Mouse (Mus musculus): Measurements from ENCODE around the gene Sc5d. TPM values are rescaled to one million over a fixed set of nuclear protein-coding genes. Genes with fewer than 3 reads are reported as not detected.

Gene Sc5d
- polyA plus RNA-seq, 1 experiment from 2014 or later: 60.9 TPM

- 48% methylated on average over 11 of the region's 11 CpGs for WGBS (ENCODE audit: insufficient replicate concordance)
- H3K4me1 ChIP-seq: 0 out of 2 replicates have a peak, but pooled peaks cover 5% of the 10 kb centered on the region
- ATAC-seq: no peak
- no peak overlapping the region for H3K27ac ChIP-seq
- H3K27me3 ChIP-seq (replicated peaks): no peaks in the 10 kb centered on the region
- no peaks in the 10 kb centered on the region for H3K36me3 ChIP-seq
- H3K9me3 ChIP-seq (replicated peaks): no peaks in the 10 kb centered on the region
- H3K9ac ChIP-seq: no peak overlapping the region
- no peak overlapping the region for H3K4me2 ChIP-seq
- H3K4me3 ChIP-seq: no peak overlapping the region
These were observed 11.7 kb upstream of the Sc5d start for GRCm38 (mm10) chr9:42275761-42276145.

DNA sequence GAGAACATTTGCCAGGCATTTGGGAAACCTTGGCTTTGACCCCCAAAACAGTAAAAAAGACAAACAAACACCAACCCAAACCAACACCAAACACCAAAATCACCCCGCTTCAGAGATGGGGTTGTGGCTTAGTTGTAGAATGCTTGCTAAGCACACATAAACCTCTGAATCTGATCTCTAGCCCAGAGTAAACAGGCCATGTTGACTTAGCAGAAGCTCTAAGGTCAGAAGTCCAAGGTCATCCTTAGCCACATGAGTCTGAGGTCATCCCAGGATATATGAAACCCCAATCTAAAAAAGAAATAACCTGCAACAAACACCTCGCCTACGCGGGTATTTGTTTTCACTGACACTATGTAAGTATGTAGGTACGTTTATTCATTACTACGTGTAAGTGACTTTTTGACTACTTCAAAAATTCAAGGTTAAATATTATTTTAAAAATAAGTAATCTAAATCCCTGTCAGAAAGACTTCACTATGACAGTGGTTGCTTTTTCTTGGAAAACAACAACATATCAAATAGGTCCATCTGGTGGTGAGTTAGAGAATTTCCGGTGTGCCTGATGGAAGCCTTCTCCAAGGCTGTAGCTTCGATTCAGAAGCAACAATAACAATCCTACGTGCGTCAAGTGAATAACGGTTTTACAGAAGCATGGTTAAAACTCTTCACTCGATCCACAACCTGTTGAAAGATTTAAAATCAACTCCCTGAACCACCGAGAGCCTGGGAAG lies 11.1 kb upstream of the Sc5d start:
- 0 out of 2 replicates have a peak, but pooled peaks cover 5% of the 10 kb centered on the region for H3K4me1 ChIP-seq
- no peak overlapping the region for H3K9ac ChIP-seq
- 48% methylated on average over 13 of the region's 13 CpGs for WGBS (ENCODE audit: insufficient replicate concordance)
- H3K4me2 ChIP-seq: no peak overlapping the region
- H3K9me3 ChIP-seq (replicated peaks): no peaks in the 10 kb centered on the region
- no peaks in the 10 kb centered on the region for H3K27me3 ChIP-seq (replicated peaks)
- H3K4me3 ChIP-seq: no peak overlapping the region
- no peaks in the 10 kb centered on the region for H3K36me3 ChIP-seq
- no peak overlapping the region for H3K27ac ChIP-seq
- peak; percentile 62; the same call in 1 of the 2 replicates for ATAC-seq

GRCm38 (mm10) chr9:42273682-42274296 lies 9.7 kb upstream of the Sc5d start:
- Histone ChIP-seq H3K4me1 (0 out of 2 replicates have a peak, but pooled peaks cover 5% of the 10 kb centered on the region), H3K27me3 (replicated peaks) (no peaks in the 10 kb centered on the region), H3K9ac (no peak overlapping the region), H3K9me3 (replicated peaks) (no peaks in the 10 kb centered on the region), H3K4me2 (no peak overlapping the region), H3K27ac (no peak overlapping the region), H3K4me3 (no peak overlapping the region), H3K36me3 (no peaks in the 10 kb centered on the region)
- no peak for ATAC-seq
- 72% methylated on average over 6 of the region's 6 CpGs for WGBS (ENCODE audit: insufficient replicate concordance)

- Histone ChIP-seq H3K4me1 (0 out of 2 replicates have a peak, but pooled peaks cover 5% of the 10 kb centered on the region), H3K9me3 (replicated peaks) (no peaks in the 10 kb centered on the region), H3K27ac (no peak overlapping the region), H3K4me3 (no peak overlapping the region), H3K36me3 (no peaks in the 10 kb centered on the region), H3K27me3 (replicated peaks) (no peaks in the 10 kb centered on the region), H3K4me2 (no peak overlapping the region), H3K9ac (no peak overlapping the region)
- 62% methylated on average over 3 of the region's 3 CpGs for WGBS (ENCODE audit: insufficient replicate concordance)
- no peak for ATAC-seq
These were observed 9.1 kb upstream of the Sc5d start for GRCm38 (mm10) chr9:42273174-42273573.

- no peaks in the 10 kb centered on the region for H3K36me3 ChIP-seq
- H3K4me3 ChIP-seq: no peak overlapping the region
- WGBS (ENCODE audit: insufficient replicate concordance): 44% methylated on average over 4 of the region's 4 CpGs
- no peaks in the 10 kb centered on the region for H3K27me3 ChIP-seq (replicated peaks)
- no peaks in the 10 kb centered on the region for H3K9me3 ChIP-seq (replicated peaks)
- no peak overlapping the region for H3K9ac ChIP-seq
- H3K4me1 ChIP-seq: 0 out of 2 replicates have a peak, but pooled peaks cover 5% of the 10 kb centered on the region
- H3K27ac ChIP-seq: no peak overlapping the region
- ATAC-seq: no peak
- H3K4me2 ChIP-seq: no peak overlapping the region
These were observed 8.6 kb upstream of the Sc5d start for GRCm38 (mm10) chr9:42272690-42273089.

DNA sequence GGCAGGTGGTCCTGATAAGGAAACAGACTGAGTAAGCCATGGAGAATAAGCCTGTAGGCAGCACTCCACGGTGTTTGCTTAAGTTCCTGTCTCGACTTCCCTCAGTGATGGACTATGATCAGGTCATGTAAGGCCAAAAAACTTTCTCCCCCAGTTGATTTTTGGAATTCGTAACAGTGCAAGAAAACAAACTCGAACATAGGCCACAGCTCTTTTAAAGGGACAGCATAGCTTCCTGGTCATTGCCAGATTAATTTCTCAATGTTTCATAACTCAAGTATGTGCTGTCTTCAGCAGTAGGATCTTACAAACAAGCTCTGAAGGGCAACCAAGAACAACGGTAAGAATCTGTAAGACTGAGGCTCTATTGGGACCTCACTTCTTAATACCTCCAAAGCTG lies 7.4 kb upstream of the Sc5d start:
- H3K4me2 ChIP-seq: no peak overlapping the region
- H3K9me3 ChIP-seq (replicated peaks): no peaks in the 10 kb centered on the region
- H3K36me3 ChIP-seq: no peaks in the 10 kb centered on the region
- H3K4me1 ChIP-seq: 0 out of 2 replicates have a peak, but pooled peaks cover 5% of the 10 kb centered on the region
- no peak for ATAC-seq
- no peak overlapping the region for H3K9ac ChIP-seq
- no peak overlapping the region for H3K27ac ChIP-seq
- H3K27me3 ChIP-seq (replicated peaks): no peaks in the 10 kb centered on the region
- WGBS (ENCODE audit: insufficient replicate concordance): 55% methylated on average over 5 of the region's 5 CpGs
- H3K4me3 ChIP-seq: no peak overlapping the region

DNA sequence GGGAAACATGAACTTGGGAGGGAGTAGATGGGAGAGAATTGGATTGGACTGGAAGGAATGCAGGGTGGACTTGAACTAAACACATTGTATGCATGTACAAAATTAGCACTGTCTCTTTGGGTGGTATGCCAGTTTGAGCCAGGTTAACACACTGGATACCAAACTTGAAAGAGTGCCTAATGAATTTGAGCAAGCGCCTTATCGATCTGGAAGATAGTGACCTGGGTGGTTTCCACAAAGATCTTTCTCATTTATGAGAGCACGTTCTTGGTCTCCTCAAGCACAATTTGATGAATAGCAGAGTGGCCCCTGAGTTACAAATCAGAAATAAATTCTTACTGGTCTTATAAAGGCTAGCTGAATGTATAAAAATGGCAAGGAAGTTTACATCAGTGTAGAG lies 6.6 kb upstream of the Sc5d start:
- no peaks in the 10 kb centered on the region for H3K36me3 ChIP-seq
- no peaks in the 10 kb centered on the region for H3K27me3 ChIP-seq (replicated peaks)
- H3K4me2 ChIP-seq: no peak overlapping the region
- 77% methylated on average over 3 of the region's 3 CpGs for WGBS (ENCODE audit: insufficient replicate concordance)
- ATAC-seq: no peak
- H3K4me1 ChIP-seq: 0 out of 2 replicates have a peak, but pooled peaks cover 2% of the 10 kb centered on the region
- H3K4me3 ChIP-seq: no peak overlapping the region
- no peaks in the 10 kb centered on the region for H3K9me3 ChIP-seq (replicated peaks)
- no peak overlapping the region for H3K27ac ChIP-seq
- no peak overlapping the region for H3K9ac ChIP-seq

DNA sequence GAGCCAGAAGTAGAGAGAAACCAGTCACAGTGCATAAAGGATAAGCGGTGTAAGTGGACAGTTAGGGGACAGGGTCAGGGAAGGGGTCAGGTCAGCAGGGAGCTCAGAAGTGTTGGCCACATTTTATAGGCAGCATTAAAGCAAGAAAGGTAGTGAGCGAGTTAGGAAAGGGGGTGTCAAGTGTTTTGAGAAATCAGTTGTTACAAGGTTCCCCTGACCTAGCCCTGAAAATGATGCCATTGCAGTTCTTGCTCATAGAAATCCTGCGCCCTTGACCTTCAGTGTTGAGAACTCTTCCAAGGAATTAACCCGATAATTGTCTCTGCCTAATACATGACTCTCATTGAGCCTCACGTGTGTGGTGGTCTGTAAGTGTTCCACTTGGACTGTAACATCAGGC lies 6.0 kb upstream of the Sc5d start:
- ATAC-seq: no peak
- H3K36me3 ChIP-seq: no peaks in the 10 kb centered on the region
- WGBS (ENCODE audit: insufficient replicate concordance): 64% methylated on average over 5 of the region's 5 CpGs
- no peaks in the 10 kb centered on the region for H3K27me3 ChIP-seq (replicated peaks)
- H3K4me1 ChIP-seq: 0 out of 2 replicates have a peak, but pooled peaks cover 5% of the 10 kb centered on the region
- H3K9ac ChIP-seq: no peak overlapping the region
- H3K4me3 ChIP-seq: no peak overlapping the region
- no peaks in the 10 kb centered on the region for H3K9me3 ChIP-seq (replicated peaks)
- no peak overlapping the region for H3K27ac ChIP-seq
- no peak overlapping the region for H3K4me2 ChIP-seq

GRCm38 (mm10) chr9:42268371-42268770 lies 4.3 kb upstream of the Sc5d start:
- Histone ChIP-seq H3K4me1 (peaks cover 17% of the 10 kb centered on the region), H3K27me3 (replicated peaks) (no peaks in the 10 kb centered on the region), H3K9me3 (replicated peaks) (no peaks in the 10 kb centered on the region), H3K4me2 (no peak overlapping the region), H3K36me3 (no peaks in the 10 kb centered on the region), H3K4me3 (no peak overlapping the region), H3K27ac (no peak overlapping the region), H3K9ac (no peak overlapping the region)
- no peak for ATAC-seq
- 65% methylated on average over 5 of the region's 5 CpGs for WGBS (ENCODE audit: insufficient replicate concordance)

DNA sequence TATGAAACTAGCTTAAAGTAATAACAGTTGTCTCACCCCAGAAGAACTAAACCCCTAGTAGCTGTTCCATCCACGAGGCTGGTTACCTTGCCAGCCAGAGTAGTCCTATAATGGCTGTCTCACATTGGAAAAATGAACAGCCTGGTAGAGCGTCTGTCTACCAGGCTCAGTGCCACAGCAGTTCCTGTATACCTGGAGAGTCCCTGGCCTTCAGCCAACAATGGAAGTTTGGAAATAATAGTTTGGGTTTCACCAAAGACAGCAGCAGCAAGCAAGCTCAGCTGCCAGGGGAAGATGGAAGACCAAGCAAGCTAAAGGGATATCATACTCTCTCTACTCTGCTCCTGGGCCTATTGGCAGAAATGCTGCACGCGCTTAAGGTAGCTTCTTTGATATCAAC lies 1.3 kb upstream of the Sc5d start:
- peak overlapping the region; percentile 95; the same call in 1 of the 2 replicates for H3K4me2 ChIP-seq
- no peak overlapping the region for H3K4me3 ChIP-seq
- no peaks in the 10 kb centered on the region for H3K9me3 ChIP-seq (replicated peaks)
- 84% methylated on average over 4 of the region's 4 CpGs for WGBS (ENCODE audit: insufficient replicate concordance)
- ATAC-seq: no peak
- no peak overlapping the region for H3K9ac ChIP-seq
- H3K36me3 ChIP-seq: peaks cover 6% of the 10 kb centered on the region; the same call in 1 of the 2 replicates
- H3K27ac ChIP-seq: no peak overlapping the region
- no peaks in the 10 kb centered on the region for H3K27me3 ChIP-seq (replicated peaks)
- peaks cover 37% of the 10 kb centered on the region for H3K4me1 ChIP-seq

GRCm38 (mm10) chr9:42263709-42264111 lies 346 bp downstream of the Sc5d start:
- Histone ChIP-seq H3K4me1 (peaks cover 39% of the 10 kb centered on the region), H3K27ac (peak overlapping the region; percentile 75), H3K27me3 (replicated peaks) (no peaks in the 10 kb centered on the region), H3K4me3 (peak overlapping the region; percentile 80), H3K9me3 (replicated peaks) (no peaks in the 10 kb centered on the region), H3K4me2 (peak overlapping the region; percentile 95), H3K9ac (peak overlapping the region; percentile 91), H3K36me3 (peaks cover 11% of the 10 kb centered on the region)
- 2% methylated on average over 17 of the region's 18 CpGs for WGBS (ENCODE audit: insufficient replicate concordance)
- peak; percentile 47 for ATAC-seq

DNA sequence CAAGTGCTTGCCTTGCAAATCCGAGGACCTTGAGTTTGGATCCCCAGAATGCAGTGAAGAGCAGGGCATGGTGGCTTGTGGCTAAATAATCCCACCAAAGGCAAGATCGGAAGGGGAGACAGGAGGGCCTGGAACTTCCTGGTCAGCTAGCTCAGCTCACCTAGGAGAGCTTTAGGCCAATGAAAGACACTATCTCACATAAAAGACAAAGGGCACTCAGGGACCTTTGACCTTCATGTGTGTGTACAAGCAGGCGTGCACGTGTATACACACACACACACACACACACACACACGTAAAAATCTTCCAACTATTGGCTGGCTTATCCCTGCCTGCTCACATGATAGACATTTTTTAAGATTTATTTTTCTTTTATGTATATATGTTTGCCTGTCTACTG lies 3.6 kb downstream of the Sc5d start:
- no peaks in the 10 kb centered on the region for H3K27me3 ChIP-seq (replicated peaks)
- H3K4me1 ChIP-seq: peaks cover 37% of the 10 kb centered on the region
- no peak for ATAC-seq
- H3K4me2 ChIP-seq: no peak overlapping the region
- H3K27ac ChIP-seq: no peak overlapping the region
- WGBS (ENCODE audit: insufficient replicate concordance): 71% methylated on average over 5 of the region's 5 CpGs
- H3K4me3 ChIP-seq: no peak overlapping the region
- peaks cover 42% of the 10 kb centered on the region for H3K36me3 ChIP-seq
- H3K9me3 ChIP-seq (replicated peaks): no peaks in the 10 kb centered on the region
- no peak overlapping the region for H3K9ac ChIP-seq
